Mouse (Mus musculus): Measurements from ENCODE around the gene Tcp11l2. TPM values are rescaled to one million over a fixed set of nuclear protein-coding genes. Genes with fewer than 3 reads are reported as not detected.
A peak's percentile ranks its signal among the peaks of the same experiment; 100 is the strongest.

Tcp11l2 gene
- polyA plus RNA-seq, 1 experiment from 2014 or later: 39.5 TPM

DNA sequence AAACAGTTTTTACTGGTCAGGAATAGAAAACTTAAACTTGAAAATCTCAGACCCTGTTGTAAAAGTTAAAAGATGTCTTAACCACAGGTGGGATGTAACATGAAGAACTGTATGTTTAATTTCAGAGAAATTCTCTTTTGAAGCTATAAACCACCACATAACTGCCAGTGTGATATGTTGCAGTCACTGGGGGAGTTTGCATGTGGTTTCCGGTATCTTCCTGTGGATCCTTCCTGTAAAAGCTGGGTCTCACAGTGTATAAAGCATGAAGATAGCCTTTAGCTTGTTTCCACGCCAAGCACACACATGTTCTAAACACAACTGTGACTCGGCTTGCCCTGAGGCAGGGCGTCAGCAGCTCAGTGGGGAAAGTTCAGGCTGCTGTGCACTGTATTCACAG lies 55.6 kb downstream of the Tcp11l2 start:
- 88% methylated on average over 4 of the region's 4 CpGs for WGBS
- Histone ChIP-seq H3K4me3 (ENCODE audit: low read length) (no peak overlapping the region), H3K27ac (ENCODE audit: low read length) (no peak overlapping the region), H3K27me3 (ENCODE audit: control insufficient read depth, insufficient read depth, low read length) (no peaks in the 10 kb centered on the region), H3K4me2 (ENCODE audit: low read depth, low read length) (no peak overlapping the region), H3K36me3 (ENCODE audit: control insufficient read depth, insufficient read depth) (peaks cover 31% of the 10 kb centered on the region), H3K9me3 (replicated peaks; ENCODE audit: control insufficient read depth, low read length) (no peaks in the 10 kb centered on the region; the same call in 1 of the 2 replicates), H3K4me1 (ENCODE audit: control insufficient read depth, insufficient read depth, low read length) (no peaks in the 10 kb centered on the region), H3K9ac (ENCODE audit: low read length) (no peak overlapping the region)
- ATAC-seq (replicated peaks; ENCODE audit: extremely low read depth, insufficient read depth, low FRiP score): no peak

GRCm38 (mm10) chr10:84636656-84637055 lies 60.2 kb downstream of the Tcp11l2 start:
- no peak overlapping the region for H3K4me2 ChIP-seq (ENCODE audit: low read depth, low read length)
- WGBS: 87% methylated on average over 10 of the region's 10 CpGs
- H3K36me3 ChIP-seq (ENCODE audit: control insufficient read depth, insufficient read depth): peaks cover 22% of the 10 kb centered on the region
- H3K27ac ChIP-seq (ENCODE audit: low read length): no peak overlapping the region
- no peak overlapping the region for H3K4me3 ChIP-seq (ENCODE audit: low read length)
- no peaks in the 10 kb centered on the region for H3K9me3 ChIP-seq (replicated peaks; ENCODE audit: control insufficient read depth, low read length)
- H3K9ac ChIP-seq (ENCODE audit: low read length): no peak overlapping the region
- H3K27me3 ChIP-seq (ENCODE audit: control insufficient read depth, insufficient read depth, low read length): no peaks in the 10 kb centered on the region
- H3K4me1 ChIP-seq (ENCODE audit: control insufficient read depth, insufficient read depth, low read length): no peaks in the 10 kb centered on the region
- no peak for ATAC-seq (replicated peaks; ENCODE audit: extremely low read depth, insufficient read depth, low FRiP score)

- Histone ChIP-seq H3K9me3 (replicated peaks; ENCODE audit: control insufficient read depth, low read length) (no peaks in the 10 kb centered on the region), H3K4me1 (ENCODE audit: control insufficient read depth, insufficient read depth, low read length) (no peaks in the 10 kb centered on the region), H3K27me3 (ENCODE audit: control insufficient read depth, insufficient read depth, low read length) (no peaks in the 10 kb centered on the region), H3K27ac (ENCODE audit: low read length) (no peak overlapping the region), H3K4me3 (ENCODE audit: low read length) (no peak overlapping the region), H3K9ac (ENCODE audit: low read length) (no peak overlapping the region), H3K36me3 (ENCODE audit: control insufficient read depth, insufficient read depth) (peaks cover 18% of the 10 kb centered on the region), H3K4me2 (ENCODE audit: low read depth, low read length) (no peak overlapping the region)
- WGBS: 75% methylated on average over 4 of the region's 4 CpGs
- ATAC-seq (replicated peaks; ENCODE audit: extremely low read depth, insufficient read depth, low FRiP score): no peak
Measured at GRCm38 (mm10) chr10:84638382-84638781, 62.0 kb downstream of the Tcp11l2 start.

- Histone ChIP-seq H3K4me1 (ENCODE audit: control insufficient read depth, insufficient read depth, low read length) (no peaks in the 10 kb centered on the region), H3K36me3 (ENCODE audit: control insufficient read depth, insufficient read depth) (peaks cover 16% of the 10 kb centered on the region), H3K4me3 (ENCODE audit: low read length) (no peak overlapping the region), H3K27ac (ENCODE audit: low read length) (no peak overlapping the region), H3K9ac (ENCODE audit: low read length) (no peak overlapping the region), H3K9me3 (replicated peaks; ENCODE audit: control insufficient read depth, low read length) (no peaks in the 10 kb centered on the region), H3K27me3 (ENCODE audit: control insufficient read depth, insufficient read depth, low read length) (no peaks in the 10 kb centered on the region), H3K4me2 (ENCODE audit: low read depth, low read length) (no peak overlapping the region)
- WGBS: 60% methylated on average over 4 of the region's 4 CpGs
- no peak for ATAC-seq (replicated peaks; ENCODE audit: extremely low read depth, insufficient read depth, low FRiP score)
Measured at GRCm38 (mm10) chr10:84639525-84640287, 63.3 kb downstream of the Tcp11l2 start.

- H3K27me3 ChIP-seq (ENCODE audit: control insufficient read depth, insufficient read depth, low read length): no peaks in the 10 kb centered on the region
- H3K9ac ChIP-seq (ENCODE audit: low read length): no peak overlapping the region
- ATAC-seq (replicated peaks; ENCODE audit: extremely low read depth, insufficient read depth, low FRiP score): no peak
- H3K4me1 ChIP-seq (ENCODE audit: control insufficient read depth, insufficient read depth, low read length): no peaks in the 10 kb centered on the region
- 85% methylated on average over 7 of the region's 7 CpGs for WGBS
- H3K9me3 ChIP-seq (replicated peaks; ENCODE audit: control insufficient read depth, low read length): no peaks in the 10 kb centered on the region
- H3K36me3 ChIP-seq (ENCODE audit: control insufficient read depth, insufficient read depth): peaks cover 12% of the 10 kb centered on the region
- no peak overlapping the region for H3K4me3 ChIP-seq (ENCODE audit: low read length)
- H3K27ac ChIP-seq (ENCODE audit: low read length): no peak overlapping the region
- no peak overlapping the region for H3K4me2 ChIP-seq (ENCODE audit: low read depth, low read length)
Measured at GRCm38 (mm10) chr10:84640861-84641260, 64.4 kb downstream of the Tcp11l2 start.

GRCm38 (mm10) chr10:84641576-84641975 lies 65.2 kb downstream of the Tcp11l2 start:
- no peaks in the 10 kb centered on the region for H3K4me1 ChIP-seq (ENCODE audit: control insufficient read depth, insufficient read depth, low read length)

DNA sequence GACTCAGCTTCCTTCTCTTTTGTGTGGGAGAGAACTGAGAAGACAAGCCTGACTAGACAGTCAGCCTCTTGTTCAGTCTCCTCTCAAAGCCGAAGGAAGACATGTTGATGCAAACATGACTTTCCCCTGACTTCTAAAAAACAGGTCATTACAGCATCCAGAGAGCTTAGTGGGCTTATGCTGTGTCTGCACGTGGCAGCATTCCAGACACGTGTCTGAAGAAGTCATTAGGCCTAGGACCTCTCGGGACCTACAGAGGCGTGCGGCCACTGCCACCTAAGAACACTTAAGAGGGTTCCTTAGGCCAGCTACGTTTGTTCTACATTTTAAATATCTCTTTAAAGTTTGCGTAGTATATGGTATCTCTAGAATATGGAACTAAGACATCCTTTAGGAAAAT lies 69.5 kb downstream of the Tcp11l2 start:
- Histone ChIP-seq H3K4me1 (ENCODE audit: control insufficient read depth, insufficient read depth, low read length) (no peaks in the 10 kb centered on the region), H3K4me2 (ENCODE audit: low read depth, low read length) (no peak overlapping the region), H3K36me3 (ENCODE audit: control insufficient read depth, insufficient read depth) (peaks cover 7% of the 10 kb centered on the region), H3K27ac (ENCODE audit: low read length) (no peak overlapping the region), H3K9ac (ENCODE audit: low read length) (no peak overlapping the region), H3K4me3 (ENCODE audit: low read length) (no peak overlapping the region), H3K27me3 (ENCODE audit: control insufficient read depth, insufficient read depth, low read length) (no peaks in the 10 kb centered on the region), H3K9me3 (replicated peaks; ENCODE audit: control insufficient read depth, low read length) (no peaks in the 10 kb centered on the region)
- ATAC-seq (replicated peaks; ENCODE audit: extremely low read depth, insufficient read depth, low FRiP score): no peak
- WGBS: 77% methylated on average over 8 of the region's 8 CpGs

More at GRCm38 (mm10) chr10:84641576-84641975, 65.2 kb downstream of the Tcp11l2 start:
- Histone ChIP-seq H3K4me3 (ENCODE audit: low read length) (no peak overlapping the region), H3K27me3 (ENCODE audit: control insufficient read depth, insufficient read depth, low read length) (no peaks in the 10 kb centered on the region), H3K9ac (ENCODE audit: low read length) (no peak overlapping the region), H3K9me3 (replicated peaks; ENCODE audit: control insufficient read depth, low read length) (no peaks in the 10 kb centered on the region), H3K36me3 (ENCODE audit: control insufficient read depth, insufficient read depth) (peaks cover 7% of the 10 kb centered on the region), H3K4me2 (ENCODE audit: low read depth, low read length) (no peak overlapping the region), H3K27ac (ENCODE audit: low read length) (no peak overlapping the region)
- WGBS: 65% methylated on average over 2 of the region's 2 CpGs
- ATAC-seq (replicated peaks; ENCODE audit: extremely low read depth, insufficient read depth, low FRiP score): no peak

DNA sequence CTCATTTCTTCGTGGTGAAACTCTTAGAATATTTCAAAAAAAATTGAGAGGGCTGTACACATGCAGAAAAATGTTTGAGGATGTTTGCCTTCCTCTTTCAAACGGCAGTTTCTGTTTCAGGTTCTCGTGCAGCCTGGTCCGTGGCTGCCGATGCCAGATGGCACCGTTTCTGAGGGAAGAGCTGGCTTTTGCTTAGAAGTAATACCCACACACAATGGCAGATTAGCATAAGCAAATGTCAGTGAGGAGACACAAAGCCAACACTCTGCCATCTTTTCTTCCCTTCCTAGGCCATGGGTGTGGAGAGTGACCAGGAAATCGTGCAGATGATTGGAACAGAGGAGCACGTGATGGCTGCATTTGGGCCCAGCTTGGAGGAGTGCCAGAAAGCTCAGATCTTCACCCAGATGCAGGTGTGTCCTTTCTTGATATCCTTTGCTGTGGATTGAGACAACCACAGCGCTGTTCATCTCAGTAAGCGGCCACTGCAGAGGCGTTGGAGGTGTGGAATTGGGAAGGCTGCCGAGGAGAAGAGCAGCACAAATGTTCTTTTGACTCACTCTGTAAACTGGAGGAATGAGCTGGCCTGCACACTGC lies 70.2 kb downstream of the Tcp11l2 start:
- H3K9ac ChIP-seq (ENCODE audit: low read length): no peak overlapping the region
- no peak for ATAC-seq (replicated peaks; ENCODE audit: extremely low read depth, insufficient read depth, low FRiP score)
- H3K4me3 ChIP-seq (ENCODE audit: low read length): no peak overlapping the region
- no peak overlapping the region for H3K4me2 ChIP-seq (ENCODE audit: low read depth, low read length)
- peaks cover 9% of the 10 kb centered on the region for H3K36me3 ChIP-seq (ENCODE audit: control insufficient read depth, insufficient read depth)
- 73% methylated on average over 12 of the region's 12 CpGs for WGBS
- H3K27ac ChIP-seq (ENCODE audit: low read length): peak overlapping the region; percentile 38
- no peaks in the 10 kb centered on the region for H3K4me1 ChIP-seq (ENCODE audit: control insufficient read depth, insufficient read depth, low read length)
- no peaks in the 10 kb centered on the region for H3K27me3 ChIP-seq (ENCODE audit: control insufficient read depth, insufficient read depth, low read length)
- H3K9me3 ChIP-seq (replicated peaks; ENCODE audit: control insufficient read depth, low read length): no peaks in the 10 kb centered on the region

- Histone ChIP-seq H3K9ac (ENCODE audit: low read length) (no peak overlapping the region), H3K27me3 (ENCODE audit: control insufficient read depth, insufficient read depth, low read length) (no peaks in the 10 kb centered on the region), H3K4me2 (ENCODE audit: low read depth, low read length) (no peak overlapping the region), H3K36me3 (ENCODE audit: control insufficient read depth, insufficient read depth) (peaks cover 11% of the 10 kb centered on the region), H3K4me1 (ENCODE audit: control insufficient read depth, insufficient read depth, low read length) (no peaks in the 10 kb centered on the region), H3K27ac (ENCODE audit: low read length) (peak overlapping the region; percentile 38; the same call in 1 of the 2 replicates), H3K4me3 (ENCODE audit: low read length) (no peak overlapping the region), H3K9me3 (replicated peaks; ENCODE audit: control insufficient read depth, low read length) (no peaks in the 10 kb centered on the region)
- 78% methylated on average over 5 of the region's 5 CpGs for WGBS
- ATAC-seq (replicated peaks; ENCODE audit: extremely low read depth, insufficient read depth, low FRiP score): no peak
Measured at GRCm38 (mm10) chr10:84647264-84647663, 70.8 kb downstream of the Tcp11l2 start.
